Mouse (Mus musculus): ENCODE data around the gene Urb1. TPM values are rescaled to one million over a fixed set of nuclear protein-coding genes. Genes with fewer than 3 reads are reported as not detected.

Gene Urb1
- polyA plus RNA-seq, 1 experiment from 2014 or later, result 17.7 TPM

GRCm38 (mm10) chr16:90774216-90774615 lies 36.0 kb downstream of the Urb1 start:
- Histone ChIP-seq H3K9ac (ENCODE audit: low read depth, low read length) (no peak overlapping the region), H3K9me3 (ENCODE audit: control insufficient read depth, low read length) (no peaks in the 10 kb centered on the region), H3K27ac (ENCODE audit: low read depth, low read length) (no peak overlapping the region), H3K4me3 (ENCODE audit: low read depth, low read length) (no peak overlapping the region), H3K27me3 (replicated peaks; ENCODE audit: control insufficient read depth, insufficient read depth, low read length) (0 out of 2 replicates have a peak, but pooled peaks cover 2% of the 10 kb centered on the region), H3K4me2 (no peak overlapping the region), H3K36me3 (ENCODE audit: control insufficient read depth, insufficient read depth, low read length) (peaks cover 37% of the 10 kb centered on the region), H3K4me1 (replicated peaks; ENCODE audit: control insufficient read depth, insufficient read depth, low read length) (no peaks in the 10 kb centered on the region)
- WGBS, result 92% methylated on average over 12 of the region's 12 CpGs
- no peak for DNase-seq (ENCODE audit: low spot score)
- no peak for ATAC-seq (replicated peaks; ENCODE audit: low FRiP score)

- Histone ChIP-seq H3K4me1 (replicated peaks; ENCODE audit: control insufficient read depth, insufficient read depth, low read length) (0 out of 2 replicates have a peak, but pooled peaks cover under 1% of the 10 kb centered on the region), H3K27ac (ENCODE audit: low read depth, low read length) (no peak overlapping the region), H3K36me3 (ENCODE audit: control insufficient read depth, insufficient read depth, low read length) (peaks cover 37% of the 10 kb centered on the region), H3K9me3 (ENCODE audit: control insufficient read depth, low read length) (no peaks in the 10 kb centered on the region), H3K4me2 (no peak overlapping the region), H3K4me3 (ENCODE audit: low read depth, low read length) (no peak overlapping the region), H3K9ac (ENCODE audit: low read depth, low read length) (no peak overlapping the region), H3K27me3 (replicated peaks; ENCODE audit: control insufficient read depth, insufficient read depth, low read length) (no peaks in the 10 kb centered on the region)
- no peak for ATAC-seq (replicated peaks; ENCODE audit: low FRiP score)
- no peak for DNase-seq (ENCODE audit: low spot score)
- whole genome bisulfite sequencing, result 93% methylated on average over 15 of the region's 15 CpGs
Observed at GRCm38 (mm10) chr16:90766919-90767454, 43.2 kb downstream of the Urb1 start.

- Histone ChIP-seq H3K9ac (ENCODE audit: low read depth, low read length) (no peak overlapping the region), H3K9me3 (ENCODE audit: control insufficient read depth, low read length) (no peaks in the 10 kb centered on the region), H3K4me2 (no peak overlapping the region), H3K27ac (ENCODE audit: low read depth, low read length) (no peak overlapping the region), H3K27me3 (replicated peaks; ENCODE audit: control insufficient read depth, insufficient read depth, low read length) (no peaks in the 10 kb centered on the region), H3K4me1 (replicated peaks; ENCODE audit: control insufficient read depth, insufficient read depth, low read length) (peaks cover 17% of the 10 kb centered on the region), H3K4me3 (ENCODE audit: low read depth, low read length) (no peak overlapping the region), H3K36me3 (ENCODE audit: control insufficient read depth, insufficient read depth, low read length) (peaks cover 33% of the 10 kb centered on the region)
- WGBS, result 76% methylated on average over 9 of the region's 9 CpGs
- DNase-seq (ENCODE audit: low spot score), result no peak
- ATAC-seq (replicated peaks; ENCODE audit: low FRiP score), result no peak
Observed at GRCm38 (mm10) chr16:90765195-90765877, 44.9 kb downstream of the Urb1 start.

- Histone ChIP-seq H3K9ac (ENCODE audit: low read depth, low read length) (peak overlapping the region; percentile 55), H3K9me3 (ENCODE audit: control insufficient read depth, low read length) (no peaks in the 10 kb centered on the region), H3K4me1 (replicated peaks; ENCODE audit: control insufficient read depth, insufficient read depth, low read length) (peaks cover 25% of the 10 kb centered on the region), H3K36me3 (ENCODE audit: control insufficient read depth, insufficient read depth, low read length) (peaks cover 15% of the 10 kb centered on the region), H3K27me3 (replicated peaks; ENCODE audit: control insufficient read depth, insufficient read depth, low read length) (no peaks in the 10 kb centered on the region), H3K27ac (ENCODE audit: low read depth, low read length) (peak overlapping the region; percentile 40), H3K4me3 (ENCODE audit: low read depth, low read length) (no peak overlapping the region), H3K4me2 (peak overlapping the region; percentile 15; the same call in 1 of the 2 replicates)
- peak; percentile 97 for ATAC-seq (replicated peaks; ENCODE audit: low FRiP score)
- peak; percentile 45 for DNase-seq (ENCODE audit: low spot score)
- 23% methylated on average over 4 of the region's 4 CpGs for WGBS
Observed at GRCm38 (mm10) chr16:90760515-90760914, 49.7 kb downstream of the Urb1 start.

DNA sequence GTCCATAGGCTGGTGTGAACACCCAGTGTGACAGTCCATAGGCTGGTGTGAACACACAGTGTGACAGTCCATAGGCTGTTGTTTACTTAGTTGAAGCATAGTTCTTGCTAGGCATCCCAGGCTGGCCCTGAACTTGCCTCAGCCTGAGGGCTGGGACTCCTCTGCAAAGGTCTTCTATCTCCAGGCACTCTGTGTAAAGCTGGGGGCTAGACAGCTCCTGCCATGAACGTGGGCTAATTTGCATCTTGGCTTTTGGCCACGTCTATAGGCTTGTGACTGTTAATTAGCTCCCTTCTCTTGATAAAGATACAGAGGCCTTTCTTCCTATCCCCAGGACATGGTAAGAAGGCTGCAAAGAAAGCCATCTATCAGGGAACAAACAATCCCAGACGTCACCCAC lies 50.9 kb downstream of the Urb1 start:
- Histone ChIP-seq H3K4me3 (ENCODE audit: low read depth, low read length) (no peak overlapping the region), H3K27ac (ENCODE audit: low read depth, low read length) (no peak overlapping the region), H3K27me3 (replicated peaks; ENCODE audit: control insufficient read depth, insufficient read depth, low read length) (no peaks in the 10 kb centered on the region), H3K9ac (ENCODE audit: low read depth, low read length) (no peak overlapping the region), H3K4me2 (no peak overlapping the region), H3K4me1 (replicated peaks; ENCODE audit: control insufficient read depth, insufficient read depth, low read length) (peaks cover 25% of the 10 kb centered on the region), H3K9me3 (ENCODE audit: control insufficient read depth, low read length) (no peaks in the 10 kb centered on the region), H3K36me3 (ENCODE audit: control insufficient read depth, insufficient read depth, low read length) (peaks cover 13% of the 10 kb centered on the region)
- WGBS, result 66% methylated on average over 3 of the region's 3 CpGs
- DNase-seq (ENCODE audit: low spot score) (no peak), ATAC-seq (replicated peaks; ENCODE audit: low FRiP score) (no peak)

- Histone ChIP-seq H3K4me3 (ENCODE audit: low read depth, low read length) (no peak overlapping the region), H3K4me2 (no peak overlapping the region), H3K9me3 (ENCODE audit: control insufficient read depth, low read length) (no peaks in the 10 kb centered on the region), H3K36me3 (ENCODE audit: control insufficient read depth, insufficient read depth, low read length) (peaks cover 28% of the 10 kb centered on the region), H3K27ac (ENCODE audit: low read depth, low read length) (no peak overlapping the region), H3K4me1 (replicated peaks; ENCODE audit: control insufficient read depth, insufficient read depth, low read length) (peaks cover 18% of the 10 kb centered on the region), H3K27me3 (replicated peaks; ENCODE audit: control insufficient read depth, insufficient read depth, low read length) (no peaks in the 10 kb centered on the region), H3K9ac (ENCODE audit: low read depth, low read length) (no peak overlapping the region)
- WGBS, result 90% methylated on average over 13 of the region's 13 CpGs
- DNase-seq (ENCODE audit: low spot score) (no peak), ATAC-seq (replicated peaks; ENCODE audit: low FRiP score) (no peak)
Observed at GRCm38 (mm10) chr16:90753386-90753941, 56.7 kb downstream of the Urb1 start.

- H3K9me3 ChIP-seq (ENCODE audit: control insufficient read depth, low read length), result no peaks in the 10 kb centered on the region
- WGBS, result 86% methylated on average over 7 of the region's 7 CpGs
- peaks cover 37% of the 10 kb centered on the region for H3K4me1 ChIP-seq (replicated peaks; ENCODE audit: control insufficient read depth, insufficient read depth, low read length)
- no peak overlapping the region for H3K9ac ChIP-seq (ENCODE audit: low read depth, low read length)
- H3K4me2 ChIP-seq, result no peak overlapping the region; the same call in 1 of the 2 replicates
- no peak overlapping the region for H3K4me3 ChIP-seq (ENCODE audit: low read depth, low read length)
- H3K27ac ChIP-seq (ENCODE audit: low read depth, low read length), result no peak overlapping the region
- H3K27me3 ChIP-seq (replicated peaks; ENCODE audit: control insufficient read depth, insufficient read depth, low read length), result no peaks in the 10 kb centered on the region
- H3K36me3 ChIP-seq (ENCODE audit: control insufficient read depth, insufficient read depth, low read length), result peaks cover 16% of the 10 kb centered on the region
- no peak for ATAC-seq (replicated peaks; ENCODE audit: low FRiP score)
- DNase-seq (ENCODE audit: low spot score), result no peak
Observed at GRCm38 (mm10) chr16:90748169-90748568, 62.0 kb downstream of the Urb1 start.

DNA sequence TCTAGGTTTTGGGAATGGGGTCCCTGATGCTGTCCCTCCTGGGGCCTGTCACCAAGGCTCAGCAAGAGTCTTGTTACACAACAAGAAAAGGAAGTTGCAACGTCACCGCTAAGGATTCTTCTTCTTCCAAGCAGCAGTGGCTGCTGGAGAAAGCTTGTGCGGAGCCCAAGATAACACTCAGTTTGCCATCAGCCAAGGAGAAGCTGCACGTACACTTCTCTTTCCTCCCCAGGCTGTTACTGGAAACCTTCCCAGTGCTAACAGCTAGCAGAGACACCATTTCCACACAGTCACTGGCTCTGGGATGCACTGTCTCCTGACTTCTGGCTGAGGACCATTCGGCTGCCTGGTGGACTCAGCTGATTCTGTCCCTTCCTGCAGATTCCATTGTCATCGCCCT lies 63.1 kb downstream of the Urb1 start:
- H3K27ac ChIP-seq (ENCODE audit: low read depth, low read length), result peak overlapping the region; percentile 28; the same call in 1 of the 2 replicates

More for the DNA sequence above, 63.1 kb downstream of the Urb1 start:
- Histone ChIP-seq H3K9me3 (ENCODE audit: control insufficient read depth, low read length) (no peaks in the 10 kb centered on the region), H3K4me3 (ENCODE audit: low read depth, low read length) (no peak overlapping the region), H3K4me1 (replicated peaks; ENCODE audit: control insufficient read depth, insufficient read depth, low read length) (peaks cover 41% of the 10 kb centered on the region), H3K4me2 (no peak overlapping the region; the same call in 1 of the 2 replicates), H3K27me3 (replicated peaks; ENCODE audit: control insufficient read depth, insufficient read depth, low read length) (no peaks in the 10 kb centered on the region), H3K9ac (ENCODE audit: low read depth, low read length) (peak overlapping the region; percentile 20), H3K36me3 (ENCODE audit: control insufficient read depth, insufficient read depth, low read length) (peaks cover 13% of the 10 kb centered on the region)
- 59% methylated on average over 6 of the region's 6 CpGs for WGBS
- no peak for ATAC-seq (replicated peaks; ENCODE audit: low FRiP score)
- no peak for DNase-seq (ENCODE audit: low spot score)

Measured in liver, embryonic 11.5 days (tissue).